Mouse (Mus musculus) erythroblast, embryonic 14.5 days (primary cell): Measurements from ENCODE around the gene Golph3.

ENCODE experiments used
- GATA1 ChIP-seq: IDR thresholded peaks from 2 replicates; pipeline ENCODE4 v1.6.1; 2012; ENCODE audit warnings: low read length, inconsistent platforms, mixed read lengths
- TAL1 ChIP-seq: IDR thresholded peaks from 3 replicates; pipeline ENCODE4 v1.6.1; 2012; ENCODE audit warnings: low read length, inconsistent platforms, mixed read lengths

DNA sequence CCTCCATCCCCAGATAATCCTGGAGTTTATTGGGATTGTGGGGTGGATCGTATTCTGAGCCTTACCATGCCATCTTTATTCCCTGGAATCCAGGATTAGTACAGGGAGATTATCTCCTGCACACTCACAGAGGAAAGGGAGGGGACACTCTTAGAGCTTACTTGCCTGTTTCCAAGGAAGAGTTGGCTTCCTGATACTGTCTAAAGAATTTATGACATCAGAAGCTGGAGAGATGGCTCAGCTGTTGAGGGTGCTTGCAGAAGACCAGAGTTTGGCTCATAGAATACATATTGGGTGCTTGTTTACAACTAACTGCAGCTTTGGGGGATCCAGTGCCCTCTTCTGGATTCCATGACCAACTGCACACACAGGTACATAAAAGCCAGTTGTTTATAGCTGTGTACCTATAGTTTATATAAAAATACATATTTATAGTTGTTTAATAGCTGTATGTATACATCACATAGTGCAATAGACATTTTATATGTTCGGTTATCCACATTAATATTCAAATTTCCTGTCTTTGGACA lies 33.1 kb downstream of the Golph3 start:
- TF ChIP-seq GATA1 (no peak), TAL1 (no peak)
